Mouse (Mus musculus): ENCODE measurements around the gene Tsc22d4. TPM values are rescaled to one million over a fixed set of nuclear protein-coding genes. Genes with fewer than 3 reads are reported as not detected.

Tsc22d4 gene
- polyA plus RNA-seq, 1 experiment from 2014 or later = 62.9 TPM

GRCm38 (mm10) chr5:137788946-137789531 is 43.5 kb downstream of the Tsc22d4 start:
- DNase-seq (ENCODE audit: low spot score, missing footprints) = peak; percentile 81
- Histone ChIP-seq H3K4me1 (ENCODE audit: control insufficient read depth, insufficient read depth, low read length) (peaks cover 12% of the 10 kb centered on the region), H3K27me3 (ENCODE audit: control insufficient read depth, insufficient read depth, low read length) (peaks cover 2% of the 10 kb centered on the region; the same call in 1 of the 2 replicates), H3K4me3 (ENCODE audit: low read depth, low read length) (no peak overlapping the region), H3K36me3 (ENCODE audit: control insufficient read depth, insufficient read depth, low read length) (peaks cover 6% of the 10 kb centered on the region; the same call in 1 of the 2 replicates), H3K27ac (ENCODE audit: low read depth, low read length) (no peak overlapping the region), H3K9me3 (ENCODE audit: control insufficient read depth, low read length) (peaks cover 2% of the 10 kb centered on the region; the same call in 1 of the 2 replicates), H3K9ac (ENCODE audit: low read length) (no peak overlapping the region), H3K4me2 (no peak overlapping the region)
- WGBS = 93% methylated on average over 2 of the region's 2 CpGs
- ATAC-seq (ENCODE audit: low FRiP score) = no peak

GRCm38 (mm10) chr5:137791553-137791952 is 46.0 kb downstream of the Tsc22d4 start:
- no peak overlapping the region for H3K27ac ChIP-seq (ENCODE audit: low read depth, low read length)
- H3K9me3 ChIP-seq (ENCODE audit: control insufficient read depth, low read length) = peaks cover 2% of the 10 kb centered on the region; the same call in 1 of the 2 replicates
- no peaks in the 10 kb centered on the region for H3K4me1 ChIP-seq (ENCODE audit: control insufficient read depth, insufficient read depth, low read length)
- peaks cover 2% of the 10 kb centered on the region; the same call in 1 of the 2 replicates for H3K27me3 ChIP-seq (ENCODE audit: control insufficient read depth, insufficient read depth, low read length)
- no peak overlapping the region for H3K4me3 ChIP-seq (ENCODE audit: low read depth, low read length)
- DNase-seq (ENCODE audit: low spot score, missing footprints) (no peak), ATAC-seq (ENCODE audit: low FRiP score) (no peak)
- H3K4me2 ChIP-seq = no peak overlapping the region
- H3K36me3 ChIP-seq (ENCODE audit: control insufficient read depth, insufficient read depth, low read length) = no peaks in the 10 kb centered on the region
- H3K9ac ChIP-seq (ENCODE audit: low read length) = no peak overlapping the region

- DNase-seq (ENCODE audit: low spot score, missing footprints) (peak; percentile 59), ATAC-seq (ENCODE audit: low FRiP score) (no peak)
- Histone ChIP-seq H3K9ac (ENCODE audit: low read length) (no peak overlapping the region), H3K9me3 (ENCODE audit: control insufficient read depth, low read length) (no peaks in the 10 kb centered on the region), H3K27ac (ENCODE audit: low read depth, low read length) (no peak overlapping the region), H3K4me2 (no peak overlapping the region), H3K4me1 (ENCODE audit: control insufficient read depth, insufficient read depth, low read length) (no peaks in the 10 kb centered on the region), H3K27me3 (ENCODE audit: control insufficient read depth, insufficient read depth, low read length) (no peaks in the 10 kb centered on the region), H3K4me3 (ENCODE audit: low read depth, low read length) (no peak overlapping the region), H3K36me3 (ENCODE audit: control insufficient read depth, insufficient read depth, low read length) (no peaks in the 10 kb centered on the region)
- WGBS = 80% methylated on average over 3 of the region's 3 CpGs
These were observed 51.1 kb downstream of the Tsc22d4 start for GRCm38 (mm10) chr5:137796606-137797005.

- no peaks in the 10 kb centered on the region for H3K4me1 ChIP-seq (ENCODE audit: control insufficient read depth, insufficient read depth, low read length)
- no peak overlapping the region for H3K4me2 ChIP-seq
- no peaks in the 10 kb centered on the region for H3K27me3 ChIP-seq (ENCODE audit: control insufficient read depth, insufficient read depth, low read length)
- H3K27ac ChIP-seq (ENCODE audit: low read depth, low read length) = no peak overlapping the region
- ATAC-seq (ENCODE audit: low FRiP score) (no peak), DNase-seq (ENCODE audit: low spot score, missing footprints) (no peak)
- no peaks in the 10 kb centered on the region for H3K9me3 ChIP-seq (ENCODE audit: control insufficient read depth, low read length)
- 85% methylated on average over 3 of the region's 3 CpGs for WGBS
- H3K9ac ChIP-seq (ENCODE audit: low read length) = no peak overlapping the region
- no peak overlapping the region for H3K4me3 ChIP-seq (ENCODE audit: low read depth, low read length)
- no peaks in the 10 kb centered on the region for H3K36me3 ChIP-seq (ENCODE audit: control insufficient read depth, insufficient read depth, low read length)
These were observed 55.4 kb downstream of the Tsc22d4 start for GRCm38 (mm10) chr5:137800917-137801316.

GRCm38 (mm10) chr5:137806158-137806557 is 60.6 kb downstream of the Tsc22d4 start:
- Histone ChIP-seq H3K27ac (ENCODE audit: low read depth, low read length) (no peak overlapping the region), H3K36me3 (ENCODE audit: control insufficient read depth, insufficient read depth, low read length) (no peaks in the 10 kb centered on the region), H3K9ac (ENCODE audit: low read length) (no peak overlapping the region), H3K27me3 (ENCODE audit: control insufficient read depth, insufficient read depth, low read length) (no peaks in the 10 kb centered on the region), H3K9me3 (ENCODE audit: control insufficient read depth, low read length) (no peaks in the 10 kb centered on the region), H3K4me2 (no peak overlapping the region), H3K4me1 (ENCODE audit: control insufficient read depth, insufficient read depth, low read length) (no peaks in the 10 kb centered on the region), H3K4me3 (ENCODE audit: low read depth, low read length) (no peak overlapping the region)
- no peak for DNase-seq (ENCODE audit: low spot score, missing footprints)
- no peak for ATAC-seq (ENCODE audit: low FRiP score)
- 74% methylated on average over 1 of the region's 1 CpGs for WGBS

GRCm38 (mm10) chr5:137808316-137808715 is 62.8 kb downstream of the Tsc22d4 start:
- no peaks in the 10 kb centered on the region for H3K4me1 ChIP-seq (ENCODE audit: control insufficient read depth, insufficient read depth, low read length)
- no peaks in the 10 kb centered on the region for H3K36me3 ChIP-seq (ENCODE audit: control insufficient read depth, insufficient read depth, low read length)
- no peaks in the 10 kb centered on the region for H3K27me3 ChIP-seq (ENCODE audit: control insufficient read depth, insufficient read depth, low read length)
- WGBS = 94% methylated on average over 5 of the region's 5 CpGs
- H3K9ac ChIP-seq (ENCODE audit: low read length) = no peak overlapping the region
- no peak overlapping the region for H3K4me3 ChIP-seq (ENCODE audit: low read depth, low read length)
- H3K9me3 ChIP-seq (ENCODE audit: control insufficient read depth, low read length) = no peaks in the 10 kb centered on the region
- no peak overlapping the region for H3K4me2 ChIP-seq
- ATAC-seq (ENCODE audit: low FRiP score) (no peak), DNase-seq (ENCODE audit: low spot score, missing footprints) (no peak)
- H3K27ac ChIP-seq (ENCODE audit: low read depth, low read length) = no peak overlapping the region

- no peak overlapping the region for H3K4me2 ChIP-seq
- DNase-seq (ENCODE audit: low spot score, missing footprints) (no peak), ATAC-seq (ENCODE audit: low FRiP score) (no peak)
- 76% methylated on average over 4 of the region's 4 CpGs for WGBS
- no peaks in the 10 kb centered on the region for H3K27me3 ChIP-seq (ENCODE audit: control insufficient read depth, insufficient read depth, low read length)
- H3K4me3 ChIP-seq (ENCODE audit: low read depth, low read length) = no peak overlapping the region
- no peak overlapping the region for H3K9ac ChIP-seq (ENCODE audit: low read length)
- no peaks in the 10 kb centered on the region for H3K4me1 ChIP-seq (ENCODE audit: control insufficient read depth, insufficient read depth, low read length)
- H3K27ac ChIP-seq (ENCODE audit: low read depth, low read length) = no peak overlapping the region
- no peaks in the 10 kb centered on the region for H3K36me3 ChIP-seq (ENCODE audit: control insufficient read depth, insufficient read depth, low read length)
- H3K9me3 ChIP-seq (ENCODE audit: control insufficient read depth, low read length) = no peaks in the 10 kb centered on the region
These were observed 72.1 kb downstream of the Tsc22d4 start for GRCm38 (mm10) chr5:137817466-137818222.

Other genes with a start within 250 kb of the Tsc22d4 start
- gene Pop7, start 243.2 kb upstream of the Tsc22d4 start, polyA plus RNA-seq (2014; fragmentation: Nextera tagmentation; extraction: Ambion mirVana) = 54.8 and 57.4 TPM in 2 replicates
- 10.5 and 10.6 TPM in 2 replicates for gene Gigyf1, start 227.2 kb upstream of the Tsc22d4 start, polyA plus RNA-seq (2014; fragmentation: Nextera tagmentation; extraction: Ambion mirVana)
- gene Epo, start 212.5 kb upstream of the Tsc22d4 start, polyA plus RNA-seq (2014; fragmentation: Nextera tagmentation; extraction: Ambion mirVana) = 0.72 and 1.4 TPM in 2 replicates
- gene Gnb2, start 212.2 kb upstream of the Tsc22d4 start, polyA plus RNA-seq (2014; fragmentation: Nextera tagmentation; extraction: Ambion mirVana) = 432 and 501 TPM in 2 replicates
- 30.6 and 31.1 TPM in 2 replicates for gene Actl6b, start 192.2 kb upstream of the Tsc22d4 start, polyA plus RNA-seq (2014; fragmentation: Nextera tagmentation; extraction: Ambion mirVana)
- 2.0 and 2.1 TPM in 2 replicates for gene Tfr2, start 175.9 kb upstream of the Tsc22d4 start, polyA plus RNA-seq (2014; fragmentation: Nextera tagmentation; extraction: Ambion mirVana)
- 19.0 and 19.8 TPM in 2 replicates for gene Mospd3, start 144.7 kb upstream of the Tsc22d4 start, polyA plus RNA-seq (2014; fragmentation: Nextera tagmentation; extraction: Ambion mirVana)
- 58.8 and 61.4 TPM in 2 replicates for gene Pcolce, start 131.9 kb upstream of the Tsc22d4 start, polyA plus RNA-seq (2014; fragmentation: Nextera tagmentation; extraction: Ambion mirVana)
- 0.10 and 0.16 TPM in 2 replicates for gene Fbxo24, start 116.7 kb upstream of the Tsc22d4 start, polyA plus RNA-seq (2014; fragmentation: Nextera tagmentation; extraction: Ambion mirVana)
- gene Lrch4, start 116.6 kb upstream of the Tsc22d4 start, polyA plus RNA-seq (2014; fragmentation: Nextera tagmentation; extraction: Ambion mirVana) = 27.3 and 28.3 TPM in 2 replicates
- gene Gm20605, start 116.6 kb upstream of the Tsc22d4 start, polyA plus RNA-seq (2014; fragmentation: Nextera tagmentation; extraction: Ambion mirVana) = 4.5 and 5.8 TPM in 2 replicates
- 4.5 and 6.8 TPM in 2 replicates for gene Sap25, start 104.4 kb upstream of the Tsc22d4 start, polyA plus RNA-seq (2014; fragmentation: Nextera tagmentation; extraction: Ambion mirVana)
- gene Irs3, start 100.0 kb upstream of the Tsc22d4 start, polyA plus RNA-seq (2014; fragmentation: Nextera tagmentation; extraction: Ambion mirVana) = 0.19 and 0.34 TPM in 2 replicates
- gene Agfg2, start 61.0 kb upstream of the Tsc22d4 start, polyA plus RNA-seq (2014; fragmentation: Nextera tagmentation; extraction: Ambion mirVana) = 13.6 and 14.9 TPM in 2 replicates
- 4.8 TPM in 2 replicates for gene Nyap1, start 4.1 kb upstream of the Tsc22d4 start, polyA plus RNA-seq (2014; fragmentation: Nextera tagmentation; extraction: Ambion mirVana)
- 73.3 and 83.1 TPM in 2 replicates for gene Ppp1r35, start 33.1 kb downstream of the Tsc22d4 start, polyA plus RNA-seq (2014; fragmentation: Nextera tagmentation; extraction: Ambion mirVana)
- 11.4 and 11.5 TPM in 2 replicates for gene Mepce, start 41.9 kb downstream of the Tsc22d4 start, polyA plus RNA-seq (2014; fragmentation: Nextera tagmentation; extraction: Ambion mirVana)
- 11.4 and 14.8 TPM in 2 replicates for gene Zcwpw1, start 42.1 kb downstream of the Tsc22d4 start, polyA plus RNA-seq (2014; fragmentation: Nextera tagmentation; extraction: Ambion mirVana)
- 0.18 and 0.72 TPM in 2 replicates for gene Pilra, start 90.6 kb downstream of the Tsc22d4 start, polyA plus RNA-seq (2014; fragmentation: Nextera tagmentation; extraction: Ambion mirVana)
- not detected in 2 replicates for gene Pilrb1, start 112.4 kb downstream of the Tsc22d4 start, polyA plus RNA-seq (2014; fragmentation: Nextera tagmentation; extraction: Ambion mirVana)
- not detected in 2 replicates for gene Pilrb2, start 126.1 kb downstream of the Tsc22d4 start, polyA plus RNA-seq (2014; fragmentation: Nextera tagmentation; extraction: Ambion mirVana)
- not detected in 2 replicates for gene Cyp3a13, start 175.9 kb downstream of the Tsc22d4 start, polyA plus RNA-seq (2014; fragmentation: Nextera tagmentation; extraction: Ambion mirVana)
- gene Gjc3, start 217.4 kb downstream of the Tsc22d4 start, polyA plus RNA-seq (2014; fragmentation: Nextera tagmentation; extraction: Ambion mirVana) = not detected in 2 replicates
- not detected in 2 replicates for gene Azgp1, start 235.8 kb downstream of the Tsc22d4 start, polyA plus RNA-seq (2014; fragmentation: Nextera tagmentation; extraction: Ambion mirVana)